Mouse (Mus musculus) liver, postnatal 0 days (tissue): ENCODE results near the gene Mink1.

Source experiments
- CTCF ChIP-seq: sonication (generic); IDR thresholded peaks from 2 replicates; pipeline ENCODE4 v1.5.1; 2016; ENCODE audit warnings: antibody characterized with exemption, low read depth
- EP300 ChIP-seq: IDR thresholded peaks from 2 replicates; pipeline ENCODE4 v1.6.1; 2016; ENCODE audit warnings: antibody characterized with exemption, low read depth, mild to moderate bottlenecking

DNA sequence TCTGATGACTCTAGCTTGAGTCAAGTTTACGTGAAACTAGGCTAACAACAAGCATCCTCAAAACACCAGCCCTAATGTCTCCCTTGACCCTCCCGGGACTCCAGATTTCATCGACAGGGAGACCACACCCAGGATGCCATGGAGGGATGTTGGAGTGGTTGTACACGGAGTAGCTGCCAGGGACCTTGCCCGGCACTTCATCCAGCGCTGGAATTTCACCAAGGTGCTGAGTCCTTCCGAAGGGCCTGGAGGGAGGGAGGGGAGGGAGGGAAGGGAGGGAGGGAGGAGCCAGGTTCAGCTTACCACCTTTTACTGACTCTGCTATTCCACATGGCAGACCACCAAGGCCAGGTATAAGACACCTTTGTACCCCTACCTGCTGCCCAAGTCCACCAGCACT lies 8.7 kb upstream of the Mink1 start:
- TF ChIP-seq CTCF (no peak), EP300 (no peak)
